Mouse (Mus musculus) right cerebral cortex, adult 18-20 months (tissue): ENCODE measurements around the gene Grrp1.

Experiments used
- DNase-seq: peaks from one replicate; pipeline ENCODE4 v3.0.0; 2022; ENCODE audit warnings: mixed read lengths

The Grrp1 gene

DNA sequence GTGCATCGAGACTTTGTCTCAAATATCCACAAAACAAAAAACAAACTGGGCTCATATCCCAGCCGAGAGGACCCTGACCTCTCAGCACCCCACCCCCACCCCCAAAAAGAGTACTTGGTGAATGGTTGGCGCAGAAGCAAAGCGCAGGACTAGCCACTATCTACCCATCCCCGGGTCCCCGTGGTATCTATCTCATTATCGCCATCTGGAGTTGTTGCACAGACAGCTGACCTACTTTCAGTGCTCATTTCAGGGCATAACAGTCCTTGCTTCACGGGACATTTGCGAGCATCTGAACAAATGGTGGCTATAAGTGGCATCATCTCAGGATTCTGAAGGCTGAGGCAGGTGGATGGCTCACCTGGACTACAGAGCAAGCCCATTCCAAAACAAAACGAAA is 15.2 kb downstream of the Grrp1 start:
- no peak for DNase-seq

GRCm38 (mm10) chr4:134238279-134238651 is 15.6 kb downstream of the Grrp1 start, which contains the start of gene Cnksr1:
Gene Cnksr1 (minus strand): TSS chr4:134238399.
- no peak for DNase-seq

- no peak for DNase-seq
Measured at GRCm38 (mm10) chr4:134237582-134238278, 16.2 kb downstream of the Grrp1 start.

DNA sequence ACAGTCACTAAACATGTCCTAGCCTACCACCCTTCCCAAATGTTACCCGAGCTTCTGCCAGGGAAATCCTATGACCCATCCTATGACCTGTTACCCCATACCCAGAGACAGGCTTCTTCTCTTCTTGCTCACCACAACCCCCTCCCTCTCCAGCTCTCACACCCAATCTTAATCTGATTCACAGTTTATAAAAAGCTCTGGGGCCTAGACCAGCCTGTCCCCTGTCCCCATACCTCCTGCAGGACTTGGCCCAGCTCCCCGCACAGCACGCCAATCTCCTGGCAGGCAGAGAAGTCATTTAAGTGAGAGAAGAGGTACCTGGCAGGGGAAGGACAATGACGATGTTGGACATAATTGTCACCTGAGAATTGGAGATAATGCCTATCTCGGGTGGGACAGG is 19.0 kb downstream of the Grrp1 start:
- no peak for DNase-seq

- no peak for DNase-seq
Measured at GRCm38 (mm10) chr4:134230431-134230830, 23.5 kb downstream of the Grrp1 start.

DNA sequence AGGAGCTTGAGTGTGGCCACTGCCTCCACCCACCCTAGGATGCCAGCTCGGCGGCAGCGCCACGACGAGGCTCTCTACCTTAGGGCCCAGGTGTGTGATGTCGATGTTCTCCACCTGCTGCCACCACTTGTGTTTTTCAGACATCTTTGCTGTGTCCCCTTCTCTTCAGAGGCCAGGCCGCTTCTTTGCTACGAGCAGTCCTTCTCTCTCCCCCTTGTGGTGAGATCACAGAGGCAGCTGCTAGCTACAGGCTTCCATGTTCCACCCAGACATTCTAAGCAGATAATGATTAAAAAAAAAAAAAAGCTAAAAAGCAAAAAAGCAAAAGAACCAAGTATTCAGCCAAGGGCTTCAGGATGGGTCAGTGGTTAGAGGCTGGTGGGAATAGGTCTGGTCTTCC is 26.7 kb downstream of the Grrp1 start, which contains the start of gene Catsper4:
TSS of gene Catsper4 (minus strand) at position 190 of the 400 bp plus-strand sequence.
- no peak for DNase-seq

DNA sequence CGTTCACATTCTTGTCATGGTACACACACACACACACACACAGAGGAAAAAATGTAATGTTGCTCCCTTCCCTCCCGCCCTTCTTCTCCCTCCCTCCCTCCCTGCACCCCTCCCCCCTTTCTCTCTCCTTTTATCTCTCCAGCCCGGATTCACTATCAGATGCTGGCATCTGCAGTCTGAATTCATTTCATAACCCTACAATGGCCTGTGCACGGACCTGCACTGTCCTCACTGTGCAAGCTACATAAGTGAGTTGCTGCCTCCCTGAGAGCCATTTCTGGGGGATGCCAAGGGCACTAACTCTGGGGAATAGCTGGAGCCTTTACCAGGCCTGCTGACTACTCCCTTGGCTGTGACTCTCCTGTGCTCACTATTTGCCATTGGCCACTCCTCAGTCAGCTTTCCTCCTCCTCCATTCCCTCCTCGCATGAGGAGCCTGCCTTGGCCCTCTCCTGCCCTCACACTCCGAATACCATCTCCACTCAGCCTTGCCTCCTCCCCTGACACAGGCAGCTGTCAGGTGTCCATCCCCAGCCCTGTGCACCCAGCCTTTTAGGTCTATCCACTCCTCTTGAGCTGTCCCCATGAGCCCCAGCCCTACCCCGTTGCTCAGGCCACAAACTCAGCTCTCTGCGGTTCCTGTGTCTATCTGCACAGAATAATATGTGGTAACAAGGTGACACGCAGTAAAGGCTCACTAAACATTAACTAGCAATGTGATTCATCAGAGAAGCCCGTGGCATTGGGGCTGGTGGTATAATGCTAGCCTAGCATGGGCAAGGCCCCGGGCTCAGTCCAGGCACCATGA is 30.9 kb downstream of the Grrp1 start:
- DNase-seq: no peak

DNA sequence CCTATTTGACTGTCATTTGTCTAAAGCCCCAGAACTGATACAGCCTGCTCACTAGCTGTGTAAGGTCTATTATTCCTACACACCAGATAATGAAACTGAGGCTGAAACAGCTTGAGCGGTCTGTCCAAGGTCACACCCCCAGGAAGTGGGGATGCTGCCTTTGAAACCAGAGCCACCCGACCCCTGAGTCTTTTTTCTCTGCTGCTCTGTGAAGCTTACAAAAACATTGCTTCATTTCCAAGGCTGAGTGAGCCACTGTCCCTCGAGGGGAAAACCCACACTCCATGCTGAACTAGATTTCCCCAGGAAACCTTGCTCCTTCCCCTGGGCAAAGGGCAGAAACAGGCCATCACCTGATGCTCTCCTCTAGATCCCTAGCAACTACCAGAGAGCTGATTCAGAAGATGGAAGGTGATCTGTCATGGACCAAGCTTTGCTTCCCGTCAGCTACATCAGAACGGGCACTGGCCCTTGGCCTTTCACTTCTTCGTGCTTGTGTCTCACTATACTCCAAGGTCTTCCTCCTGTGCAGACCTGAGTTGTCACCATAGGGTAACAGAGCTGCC is 47.3 kb downstream of the Grrp1 start:
- DNase-seq: no peak

- no peak for DNase-seq
Measured at GRCm38 (mm10) chr4:134203340-134203896, 50.5 kb downstream of the Grrp1 start.

DNA sequence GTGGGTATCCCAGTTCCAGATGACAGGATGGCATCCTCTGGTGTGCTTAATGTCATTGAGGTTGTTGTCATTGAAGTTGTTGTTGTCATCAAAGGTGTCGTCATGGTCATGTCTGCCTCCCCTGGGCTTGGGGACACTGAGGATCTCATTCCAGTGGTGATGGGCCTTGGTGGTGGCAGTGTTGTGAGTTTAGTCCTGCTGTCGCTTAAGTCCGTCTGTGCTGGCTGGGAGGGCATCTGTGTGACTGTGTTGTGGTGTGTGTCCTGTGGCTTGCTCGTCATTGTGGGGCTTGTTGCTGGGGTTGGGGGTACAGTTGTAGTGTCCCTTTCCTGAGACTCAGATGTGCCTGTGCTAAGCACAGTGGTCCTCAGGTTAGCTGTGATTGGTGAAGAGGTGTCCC is 51.0 kb downstream of the Grrp1 start, which contains the start of gene Gm7534:
TSS of gene Gm7534 (minus strand) at position 101 of the 400 bp plus-strand sequence.
- DNase-seq: no peak
